Mouse (Mus musculus) right cerebral cortex, adult 18-20 months (tissue): ENCODE measurements around the gene Gstm3.
"Not testable (repeated sequence)": the region's sequence is repeated elsewhere in the genome, so short reads cannot be mapped to it uniquely, and the experiment has no call there.

ENCODE experiments used
- DNase-seq: peaks from one replicate; pipeline ENCODE4 v3.0.0; 2022; ENCODE audit warnings: mixed read lengths

Gstm3 gene

GRCm38 (mm10) chr3:107968724-107969395 lies at the start of gene Gstm3:
Gstm3 (minus strand) TSS chr3:107969283.
- no peak for DNase-seq

- DNase-seq, result no peak
These were observed 49.2 kb upstream of the Gstm3 start for GRCm38 (mm10) chr3:108018190-108018820.

GRCm38 (mm10) chr3:108017473-108018189 lies 48.5 kb upstream of the Gstm3 start, which contains the start of gene Gstm1:
Gstm1 (minus strand) TSS chr3:108017973.
- peak; percentile 96 for DNase-seq

- not testable (repeated sequence) for DNase-seq
These were observed 47.4 kb upstream of the Gstm3 start for GRCm38 (mm10) chr3:108016468-108016867.

GRCm38 (mm10) chr3:108014974-108015346 lies 45.9 kb upstream of the Gstm3 start:
- DNase-seq, result no peak

- DNase-seq, result no peak
These were observed 45.3 kb upstream of the Gstm3 start for GRCm38 (mm10) chr3:108014098-108014973.

- peak; percentile 82 for DNase-seq
These were observed 44.3 kb upstream of the Gstm3 start for GRCm38 (mm10) chr3:108013331-108013871.

GRCm38 (mm10) chr3:108011558-108011957 lies 42.5 kb upstream of the Gstm3 start:
- DNase-seq, result no peak

GRCm38 (mm10) chr3:108010286-108010685 lies 41.2 kb upstream of the Gstm3 start:
- no peak for DNase-seq

- no peak for DNase-seq
These were observed 32.9 kb upstream of the Gstm3 start for GRCm38 (mm10) chr3:108002021-108002420.

- DNase-seq, result no peak
These were observed 30.4 kb upstream of the Gstm3 start for GRCm38 (mm10) chr3:107999491-107999890.

GRCm38 (mm10) chr3:107998591-107998990 lies 29.5 kb upstream of the Gstm3 start:
- DNase-seq, result no peak

GRCm38 (mm10) chr3:107996576-107996975 lies 27.5 kb upstream of the Gstm3 start:
- no peak for DNase-seq

- DNase-seq, result not testable (repeated sequence)
These were observed 26.9 kb upstream of the Gstm3 start for GRCm38 (mm10) chr3:107995974-107996373.

GRCm38 (mm10) chr3:107986041-107986562 lies 17.0 kb upstream of the Gstm3 start, which contains the start of gene Gstm2:
Gstm2 (minus strand) TSS chr3:107986453.
- no peak for DNase-seq

- not testable (repeated sequence) for DNase-seq
These were observed 16.1 kb upstream of the Gstm3 start for GRCm38 (mm10) chr3:107985141-107985540.

- DNase-seq, result no peak
These were observed 15.4 kb upstream of the Gstm3 start for GRCm38 (mm10) chr3:107984471-107984870.

GRCm38 (mm10) chr3:107983771-107984170 lies 14.7 kb upstream of the Gstm3 start:
- DNase-seq, result no peak

- no peak for DNase-seq
These were observed 13.6 kb upstream of the Gstm3 start for GRCm38 (mm10) chr3:107982726-107983125.

- no peak for DNase-seq
These were observed 12.2 kb upstream of the Gstm3 start for GRCm38 (mm10) chr3:107981261-107981660.

GRCm38 (mm10) chr3:107977691-107978090 lies 8.6 kb upstream of the Gstm3 start:
- no peak for DNase-seq

- DNase-seq, result no peak
These were observed 5.2 kb upstream of the Gstm3 start for GRCm38 (mm10) chr3:107974237-107974636.
